Mouse (Mus musculus): ENCODE data around the gene Elob.

GRCm38 (mm10) chr17:23862926-23863325 lies 34.0 kb upstream of the Elob start:
- TF ChIP-seq POLR2A (IDR thresholded peaks at IDR 0.05; ENCODE audit: extremely low read depth, insufficient read depth, low read length) = no peak
- no peak for TF ChIP-seq CTCF (IDR thresholded peaks at IDR 0.05; ENCODE audit: extremely low read depth, insufficient read depth, low read length)
